Mouse (Mus musculus) heart, postnatal 10 days (tissue): ENCODE results near the gene Tmsb10. TPM values are rescaled to one million over a fixed set of nuclear protein-coding genes. Genes with fewer than 3 reads are reported as not detected.

Experiments used
- DNase-seq, 2 experiments: peaks; one replicate each; pipeline ENCODE4 v3.0.0; 2021
- intact Hi-C: fragments of 180-260 bp; cut with DNase I; formaldehyde crosslinking; loops from one replicate; pipeline ENCODE4 v1.15.1; 2025
- total RNA-seq, 2 experiments: library from RNA; stranded (reverse); gene quantifications; 2 replicates each; pipeline ENCODE4 v1.2.3; 2021

The Tmsb10 gene
- total RNA-seq, 2 experiments from 2014 or later: 526 to 622 TPM

GRCm38 (mm10) chr6:72914087-72914749 is 44.3 kb downstream of the Tmsb10 start:
- no peak for DNase-seq
- intact Hi-C loops: no loop called here

GRCm38 (mm10) chr6:72911261-72911660 is 47.3 kb downstream of the Tmsb10 start:
- intact Hi-C loops: no loop called here
- DNase-seq: no peak

Other genes with a start within 250 kb of the Tmsb10 start
- gene Tcf7l1, start 169.5 kb downstream of the Tmsb10 start, total RNA-seq: 10 to 100 TPM; 20.6 to 24.6 TPM
- gene Kcmf1, start 58.8 kb downstream of the Tmsb10 start, total RNA-seq: 10 to 100 TPM; 89.6 to 92.4 TPM